Mouse (Mus musculus) embryonic facial prominence, embryonic 11.5 days (tissue): ENCODE measurements around the gene Ace. TPM values are rescaled to one million over a fixed set of nuclear protein-coding genes. Genes with fewer than 3 reads are reported as not detected.

Source experiments
- polyA plus RNA-seq: library from polyadenylated mRNA; unstranded; fragments of >200 nt; fragmentation: Nextera tagmentation; extraction: Ambion mirVana; gene quantifications from 2 replicates; pipeline ENCODE4 v1.2.1, GENCODE M21; 2014

Ace gene
- polyA plus RNA-seq, 1 experiment from 2014 or later: 0.41 TPM

Other genes with a start within 250 kb of the Ace start
- gene Cyb561, start 14.6 kb upstream of the Ace start, polyA plus RNA-seq: 9.9 and 13.4 TPM in 2 replicates
- gene Ace3, start 26.7 kb downstream of the Ace start, polyA plus RNA-seq: not detected in 2 replicates
- 0.32 and 0.33 TPM in 2 replicates for gene Kcnh6, start 40.2 kb downstream of the Ace start, polyA plus RNA-seq
- gene Dcaf7, start 68.9 kb downstream of the Ace start, polyA plus RNA-seq: 59.9 and 68.6 TPM in 2 replicates
- 11.1 and 11.4 TPM in 2 replicates for gene Taco1, start 98.1 kb downstream of the Ace start, polyA plus RNA-seq
- gene Map3k3, start 116.7 kb downstream of the Ace start, polyA plus RNA-seq: 15.7 and 16.8 TPM in 2 replicates
- 0.92 TPM in 1 of 2 replicates, not detected in the other for gene Gm10840, start 192.9 kb downstream of the Ace start, polyA plus RNA-seq
- 431 and 442 TPM in 2 replicates for gene Limd2, start 192.9 kb downstream of the Ace start, polyA plus RNA-seq
- gene Strada, start 234.2 kb downstream of the Ace start, polyA plus RNA-seq: 33.4 and 35.8 TPM in 2 replicates
- 65.3 and 70.5 TPM in 2 replicates for gene Ccdc47, start 248.4 kb downstream of the Ace start, polyA plus RNA-seq
- gene Ddx42, start 249.0 kb downstream of the Ace start, polyA plus RNA-seq: 95.4 and 102 TPM in 2 replicates